ENCODE assay signal across 8 mouse cellular contexts in the genomic region with DNA sequence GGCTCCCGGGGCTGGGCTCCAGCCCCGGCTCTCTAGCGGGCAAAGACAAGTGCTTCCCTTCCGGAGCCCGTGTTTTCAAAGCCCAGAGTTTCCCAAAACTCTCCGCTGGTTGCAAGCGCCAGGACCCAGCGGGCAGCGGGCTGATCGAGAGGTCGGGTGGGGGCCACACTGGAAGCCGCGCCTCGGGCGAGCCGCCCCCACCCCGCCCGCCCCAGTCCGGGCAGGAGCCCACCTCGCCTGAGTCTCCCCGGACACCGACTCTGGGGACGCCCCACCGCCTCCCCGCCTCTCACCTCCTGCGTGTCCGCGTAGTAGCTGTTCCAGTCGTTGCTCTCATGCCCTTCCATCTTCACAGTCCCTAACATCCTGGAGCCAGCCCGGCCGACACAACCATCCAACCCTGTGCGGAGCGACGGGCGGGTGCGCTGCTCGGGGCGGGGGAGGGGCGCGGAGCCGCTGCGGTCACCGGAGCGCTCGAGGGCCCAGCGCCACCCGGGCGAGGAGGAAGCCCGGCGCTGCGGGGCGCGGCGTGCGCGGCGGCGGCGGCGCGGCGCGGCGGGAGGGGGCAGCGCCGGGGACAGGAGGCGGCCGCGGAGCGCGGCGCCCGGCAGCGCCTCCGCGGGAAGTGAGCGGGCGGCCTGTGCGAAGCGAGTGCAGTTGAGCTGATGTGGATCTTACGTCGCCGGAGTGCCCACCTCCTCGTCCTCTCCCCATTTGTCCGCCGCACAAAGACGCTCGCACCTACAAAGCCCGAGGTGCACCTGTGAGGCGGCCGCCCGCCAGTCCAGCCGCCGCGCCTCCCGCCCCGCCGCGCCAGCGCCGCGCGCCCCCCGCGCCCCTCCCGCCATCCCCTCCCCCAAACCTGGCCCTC. TPM values are rescaled to one million over a fixed set of nuclear protein-coding genes. Genes with fewer than 3 reads are reported as not detected.
DNase-seq lines count a peak whose midpoint lies in the region; ATAC-seq and TF ChIP-seq lines count a peak whose summit lies in the region.

No protein-coding gene starts in this region.

- no peak for DNase-seq in left cerebral cortex, adult 2 months (ENCODE audit: extremely low spot score in 1 of 2, low spot score in 2 of 2)
- no peak for DNase-seq in left cerebral cortex, postnatal 10 days (ENCODE audit: extremely low spot score in 1 of 2, low spot score in 2 of 2)
- no peak for DNase-seq in left cerebral cortex, adult 8-10 months (ENCODE audit: low spot score in 2 of 2)
- no peak for DNase-seq in spleen, adult 12 weeks (ENCODE audit: low spot score)

- no peaks in the 10 kb centered on the region for H3K9me3 ChIP-seq in embryonic facial prominence, embryonic 13.5 days
- peaks cover 5% of the 10 kb centered on the region; the same call in 1 of the 2 replicates for H3K9me3 ChIP-seq in hindbrain, embryonic 16.5 days (ENCODE audit: control insufficient read depth, low read length)
- no peaks in the 10 kb centered on the region for H3K9me3 ChIP-seq in lung, embryonic 16.5 days (ENCODE audit: control insufficient read depth, low read length)
- no peaks in the 10 kb centered on the region for H3K9me3 ChIP-seq in stomach, embryonic 15.5 days

- no peaks in the 10 kb centered on the region for H3K36me3 ChIP-seq in embryonic facial prominence, embryonic 13.5 days
- H3K36me3 ChIP-seq in hindbrain, embryonic 16.5 days (ENCODE audit: control insufficient read depth, insufficient read depth, low read length), result no peaks in the 10 kb centered on the region
- H3K36me3 ChIP-seq in lung, embryonic 16.5 days (ENCODE audit: control insufficient read depth, insufficient read depth, low read length), result no peaks in the 10 kb centered on the region
- no peaks in the 10 kb centered on the region for H3K36me3 ChIP-seq in stomach, embryonic 15.5 days

- H3K4me1 ChIP-seq in embryonic facial prominence, embryonic 13.5 days, result peaks cover 31% of the 10 kb centered on the region
- peaks cover 10% of the 10 kb centered on the region for H3K4me1 ChIP-seq in hindbrain, embryonic 16.5 days (ENCODE audit: control insufficient read depth, insufficient read depth, low read depth, low read length)
- peaks cover 9% of the 10 kb centered on the region; the same call in 1 of the 2 replicates for H3K4me1 ChIP-seq in lung, embryonic 16.5 days (replicated peaks; ENCODE audit: control insufficient read depth, insufficient read depth, low read length)
- peaks cover 19% of the 10 kb centered on the region; the same call in 1 of the 2 replicates for H3K4me1 ChIP-seq in stomach, embryonic 15.5 days

- H3K4me3 ChIP-seq in left cerebral cortex, adult 2 months, result peak overlapping the region; percentile 18; the same call in 1 of the 2 replicates
- H3K4me3 ChIP-seq in embryonic facial prominence, embryonic 13.5 days, result peak overlapping the region; percentile 53
- H3K4me3 ChIP-seq in hindbrain, embryonic 16.5 days (ENCODE audit: low read length), result peak overlapping the region; percentile 46
- peak overlapping the region; percentile 70 for H3K4me3 ChIP-seq in lung, embryonic 16.5 days (ENCODE audit: low read length)
- H3K4me3 ChIP-seq in stomach, embryonic 15.5 days (replicated peaks), result peak overlapping the region; percentile 53

- no peak overlapping the region for H3K27ac ChIP-seq in left cerebral cortex, adult 2 months
- peak overlapping the region; percentile 55; the same call in 1 of the 2 replicates for H3K27ac ChIP-seq in embryonic facial prominence, embryonic 13.5 days
- H3K27ac ChIP-seq in hindbrain, embryonic 16.5 days (ENCODE audit: low read depth, low read length), result no peak overlapping the region
- peak overlapping the region; percentile 96 for H3K27ac ChIP-seq in lung, embryonic 16.5 days (ENCODE audit: low read length)
- peak overlapping the region; percentile 92 for H3K27ac ChIP-seq in stomach, embryonic 15.5 days

- H3K27me3 ChIP-seq in embryonic facial prominence, embryonic 13.5 days, result peaks cover 100% of the 10 kb centered on the region
- H3K27me3 ChIP-seq in hindbrain, embryonic 16.5 days (replicated peaks; ENCODE audit: control insufficient read depth, insufficient read depth, low read length), result peaks cover 74% of the 10 kb centered on the region
- peaks cover 78% of the 10 kb centered on the region for H3K27me3 ChIP-seq in lung, embryonic 16.5 days (ENCODE audit: control insufficient read depth, insufficient read depth, low read depth, low read length)
- H3K27me3 ChIP-seq in stomach, embryonic 15.5 days (replicated peaks), result peaks cover 82% of the 10 kb centered on the region

- peak; percentile 38; the same call in 1 of the 2 replicates for ATAC-seq in embryonic facial prominence, embryonic 13.5 days (ENCODE audit: insufficient number of reproducible peaks, insufficient read depth, low FRiP score, low TSS enrichment, low read depth)
- ATAC-seq in hindbrain, embryonic 16.5 days, result 0 out of 2 replicates have a peak, but pooled peaks have one; percentile 37
- peak; percentile 68 for ATAC-seq in lung, embryonic 16.5 days (ENCODE audit: low read depth)
- peak; percentile 67 for ATAC-seq in stomach, embryonic 15.5 days (ENCODE audit: insufficient read depth, low FRiP score, low read depth)

- under 1% methylated on average over 82 of the region's 106 CpGs for WGBS in embryonic facial prominence, embryonic 13.5 days
- WGBS in hindbrain, embryonic 16.5 days, result under 1% methylated on average over 78 of the region's 106 CpGs
- under 1% methylated on average over 50 of the region's 106 CpGs for WGBS in lung, embryonic 16.5 days
- WGBS in stomach, embryonic 15.5 days, result under 1% methylated on average over 72 of the region's 106 CpGs

- peak overlapping the region; percentile 92 for H3K4me2 ChIP-seq in embryonic facial prominence, embryonic 13.5 days
- H3K4me2 ChIP-seq in hindbrain, embryonic 16.5 days (ENCODE audit: low read length), result peak overlapping the region; percentile 72
- H3K4me2 ChIP-seq in lung, embryonic 16.5 days (ENCODE audit: low read depth, low read length), result peak overlapping the region; percentile 74
- H3K4me2 ChIP-seq in stomach, embryonic 15.5 days, result peak overlapping the region; percentile 91

- peak overlapping the region; percentile 54 for H3K9ac ChIP-seq in embryonic facial prominence, embryonic 13.5 days
- 0 out of 2 replicates have a peak overlapping the region, but pooled peaks have one; percentile 41 for H3K9ac ChIP-seq in hindbrain, embryonic 16.5 days (ENCODE audit: low read depth, low read length)
- H3K9ac ChIP-seq in lung, embryonic 16.5 days (ENCODE audit: low read length), result peak overlapping the region; percentile 84
- H3K9ac ChIP-seq in stomach, embryonic 15.5 days, result peak overlapping the region; percentile 32; the same call in 1 of the 2 replicates

- no peak for TF ChIP-seq CTCF in left cerebral cortex, adult 2 months (IDR thresholded peaks at IDR 0.05)

- intact Hi-C loops in left cerebral cortex, adult 2 months (cut with DNase I), result loop anchor here (5.0 to 10.0 kb wide), 4 partner anchors 261 to 1013 kb away; a partner anchor contains a TSS
- intact Hi-C loops in left cerebral cortex, postnatal 10 days (cut with DNase I), result loop anchor here (5.0 kb wide), 1 partner anchor 928 kb away; no protein-coding TSS in a partner anchor

RNA-seq across cellular contexts. Expression of a gene that starts 1.1 kb away (rescaled TPM):
- not detected for total RNA-seq in left cerebral cortex, adult 2 months (2021)
- not detected for total RNA-seq in left cerebral cortex, postnatal 10 days (2021)
- polyA plus RNA-seq in embryonic facial prominence, embryonic 13.5 days (2015; fragmentation: Nextera tagmentation; extraction: Ambion mirVana), result 0.96 and 2.7 TPM in 2 replicates
- 0.18 and 0.59 TPM in 2 replicates for polyA plus RNA-seq in hindbrain, embryonic 16.5 days (2015; fragmentation: Nextera tagmentation; extraction: Ambion mirVana)
- polyA plus RNA-seq in lung, embryonic 16.5 days (2015; fragmentation: Nextera tagmentation; extraction: Ambion mirVana), result 7.5 and 8.2 TPM in 2 replicates
- polyA plus RNA-seq in stomach, embryonic 15.5 days (2015; fragmentation: Nextera tagmentation; extraction: Ambion mirVana), result 23.2 and 27.1 TPM in 2 replicates
- under 1 TPM in 1 of 4 experiments, not detected in 3; 0.16 TPM for total RNA-seq in left cerebral cortex, adult 8-10 months (2022)

RNA-seq across cellular contexts. Expression of a gene that starts 18.3 kb away (rescaled TPM):
- under 1 TPM in 1 of 2 experiments, not detected in 1; 0.05 TPM for total RNA-seq in left cerebral cortex, adult 2 months (2021)
- total RNA-seq in left cerebral cortex, postnatal 10 days (2021), result 1 to 10 TPM in 1 of 2 experiments, under 1 TPM in 1; 0.62 to 1.2 TPM
- polyA plus RNA-seq in embryonic facial prominence, embryonic 13.5 days (2015; fragmentation: Nextera tagmentation; extraction: Ambion mirVana), result 0.80 and 1.2 TPM in 2 replicates
- 0.57 and 0.76 TPM in 2 replicates for polyA plus RNA-seq in hindbrain, embryonic 16.5 days (2015; fragmentation: Nextera tagmentation; extraction: Ambion mirVana)
- 3.0 and 5.1 TPM in 2 replicates for polyA plus RNA-seq in lung, embryonic 16.5 days (2015; fragmentation: Nextera tagmentation; extraction: Ambion mirVana)
- polyA plus RNA-seq in stomach, embryonic 15.5 days (2015; fragmentation: Nextera tagmentation; extraction: Ambion mirVana), result 3.8 and 4.2 TPM in 2 replicates
- total RNA-seq in left cerebral cortex, adult 8-10 months (2022), result under 1 TPM in 3 of 4 experiments, not detected in 1; 0.07 to 0.53 (median 0.07) TPM

Comparison
In these comparisons a context has a peak if more than half of its experiments do, and no peak if none do; other contexts are left out.
1. H3K27ac ChIP-seq: peak in embryonic facial prominence, embryonic 13.5 days (single experiment), lung, embryonic 16.5 days (single experiment) and stomach, embryonic 15.5 days (single experiment); none in left cerebral cortex, adult 2 months (single experiment) and hindbrain, embryonic 16.5 days (single experiment).
2. H3K4me3 ChIP-seq: peak in every context shown above with its lines; median percentile 70 in lung, embryonic 16.5 days; 53 in embryonic facial prominence, embryonic 13.5 days; 53 in stomach, embryonic 15.5 days; 46 in hindbrain, embryonic 16.5 days; 18 in left cerebral cortex, adult 2 months.
3. H3K9ac ChIP-seq: peak in every context shown above with its lines; median percentile 84 in lung, embryonic 16.5 days; 54 in embryonic facial prominence, embryonic 13.5 days; 41 in hindbrain, embryonic 16.5 days; 32 in stomach, embryonic 15.5 days.
4. Peak in every context shown above with its lines, with median percentiles within 50 percentile points of each other: ATAC-seq and H3K4me2 ChIP-seq.